Mouse (Mus musculus): ENCODE data around the gene Shb. TPM values are rescaled to one million over a fixed set of nuclear protein-coding genes. Genes with fewer than 3 reads are reported as not detected.

Shb gene
- total and polyA plus RNA-seq, 3 experiments: 7.7 to 15.5 (median 8.6) TPM

DNA sequence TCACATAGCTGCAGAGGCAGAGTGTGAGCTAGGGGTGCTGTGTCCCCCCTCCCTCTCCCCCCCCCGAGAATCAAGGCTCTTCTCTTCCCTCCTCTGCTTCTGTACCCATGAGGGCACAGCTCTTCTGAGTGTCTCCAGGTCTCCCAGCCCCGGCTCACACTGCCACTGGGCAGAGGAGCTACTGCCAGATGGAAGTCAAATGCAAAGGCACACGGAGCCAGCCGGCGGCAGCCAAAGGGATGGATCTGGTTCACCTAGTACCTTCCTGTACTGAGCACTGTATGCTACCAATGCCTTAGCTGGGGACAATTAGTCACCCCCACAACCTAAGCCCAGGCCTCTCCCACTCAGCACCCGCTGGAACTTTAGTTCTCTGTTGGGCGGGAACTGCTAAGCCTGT lies 116.0 kb downstream of the Shb start:
- in situ Hi-C loops (cut with MboI; ENCODE audit: low pct_ligation_motif_present, low pct_unique_long_range_greater_than_20kb, low sequenced_read_pairs) (loop anchor here (10.0 kb wide), 2 partner anchors 198 to 348 kb away; no protein-coding TSS in a partner anchor), dilution Hi-C loops (cut with MboI; ENCODE audit: extremely low pct_ligation_motif_present, extremely low pct_unique_long_range_greater_than_20kb, low sequenced_read_pairs) (no loop called here)
- H3K27ac ChIP-seq (ENCODE audit: insufficient read depth, low read depth): no peak overlapping the region
- no peak overlapping the region for H3K4me2 ChIP-seq (ENCODE audit: insufficient read depth, low read depth, poor library complexity, severe bottlenecking)
- H3K27me3 ChIP-seq (replicated peaks): no peaks in the 10 kb centered on the region
- H3K79me2 ChIP-seq (replicated peaks; ENCODE audit: control insufficient read depth, extremely low read depth, insufficient read depth, poor library complexity, severe bottlenecking): no peaks in the 10 kb centered on the region
- H3K4me1 ChIP-seq (ENCODE audit: control insufficient read depth in 1 of 2, insufficient read depth in 2 of 2): peaks cover 10 to 36% of the 10 kb centered on the region in 2 experiments
- TF ChIP-seq RCOR1 (conservative IDR thresholded peaks at IDR 0.05; ENCODE audit: low read depth, low read length): no peak
- no peak for TF ChIP-seq NELFE (IDR thresholded peaks at IDR 0.05; ENCODE audit: low read depth, low read length)
- TF ChIP-seq JUN (IDR thresholded peaks at IDR 0.05; ENCODE audit: insufficient read depth, low read depth, low read length): no peak
- TF ChIP-seq MEF2A (IDR thresholded peaks at IDR 0.05; ENCODE audit: borderline replicate concordance, low read depth, low read length): no peak
- TF ChIP-seq E2F4 (IDR thresholded peaks at IDR 0.05; ENCODE audit: insufficient replicate concordance, low read depth, low read length): no peak
- no peak for TF ChIP-seq MAX (IDR thresholded peaks at IDR 0.05; ENCODE audit: low read length)
- TF ChIP-seq HCFC1 (IDR thresholded peaks at IDR 0.05; ENCODE audit: low read depth, low read length): no peak
- no peak for TF ChIP-seq ZNF384 (IDR thresholded peaks at IDR 0.05; ENCODE audit: low read depth, low read length)
- no peak for TF ChIP-seq GABPA (IDR thresholded peaks at IDR 0.05; ENCODE audit: insufficient replicate concordance, low read depth, low read length)
- no peak for TF ChIP-seq ELF1 (IDR thresholded peaks at IDR 0.05; ENCODE audit: low read depth, low read length)
- H3K4me3 ChIP-seq (replicated peaks in 1 of 3; ENCODE audit: low read depth in 2 of 3, low read length in 2 of 3, poor library complexity in 1 of 3): no peak overlapping the region
- H3K36me3 ChIP-seq (replicated peaks in 1 of 2; ENCODE audit: control insufficient read depth in 1 of 2, insufficient read depth in 1 of 2, low read length in 1 of 2): no peaks in the 10 kb centered on the region
- DNase-seq (ENCODE audit: extremely low read depth): no peak
- no peak overlapping the region for H3K9ac ChIP-seq (ENCODE audit: insufficient read depth, low read depth)
- H3K9me3 ChIP-seq (replicated peaks; ENCODE audit: low read length): no peaks in the 10 kb centered on the region

DNA sequence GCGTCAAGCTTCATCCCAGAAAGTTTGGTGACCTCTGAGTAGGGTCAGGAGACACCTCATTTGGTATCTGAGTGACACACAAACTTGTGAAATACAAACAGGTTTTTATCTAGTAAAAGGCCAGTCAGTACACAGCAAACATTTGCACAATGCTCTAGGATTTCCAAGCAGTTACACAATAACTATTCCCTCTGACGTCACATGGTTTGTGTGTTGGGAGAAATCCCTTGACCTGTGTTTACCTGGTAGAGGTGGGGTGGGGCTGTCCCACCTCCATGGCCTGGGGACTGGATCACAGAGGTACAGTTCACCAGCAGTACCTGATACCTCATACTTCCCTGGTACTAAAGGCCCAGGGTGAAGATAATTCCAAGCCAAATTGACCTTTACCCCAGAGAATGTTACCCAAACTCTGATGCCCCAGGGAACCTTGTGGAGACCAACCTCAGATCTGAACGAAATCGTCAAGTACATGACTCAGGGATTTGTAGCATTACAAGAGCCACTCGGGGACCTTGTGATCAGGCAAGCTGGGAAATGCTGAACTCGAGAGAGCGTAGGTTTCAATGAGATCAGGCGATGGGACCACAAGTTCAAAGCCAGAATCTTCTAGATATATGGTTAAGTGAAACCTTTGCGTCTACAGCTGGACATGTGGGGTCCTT lies 118.5 kb downstream of the Shb start:
- Histone ChIP-seq H3K4me2 (ENCODE audit: insufficient read depth, low read depth, poor library complexity, severe bottlenecking) (no peak overlapping the region), H3K9me3 (replicated peaks; ENCODE audit: low read length) (no peaks in the 10 kb centered on the region), H3K4me1 (ENCODE audit: control insufficient read depth in 1 of 2, insufficient read depth in 2 of 2) (peaks cover 7 to 22% of the 10 kb centered on the region in 2 experiments; a peak in 3 of 4 replicates), H3K27ac (ENCODE audit: insufficient read depth, low read depth) (no peak overlapping the region), H3K4me3 (replicated peaks in 1 of 3; ENCODE audit: low read depth in 2 of 3, low read length in 2 of 3, poor library complexity in 1 of 3) (no peak overlapping the region), H3K9ac (ENCODE audit: insufficient read depth, low read depth) (no peak overlapping the region), H3K79me2 (replicated peaks; ENCODE audit: control insufficient read depth, extremely low read depth, insufficient read depth, poor library complexity, severe bottlenecking) (no peaks in the 10 kb centered on the region), H3K36me3 (replicated peaks in 1 of 2; ENCODE audit: control insufficient read depth in 1 of 2, insufficient read depth in 1 of 2, low read length in 1 of 2) (no peaks in the 10 kb centered on the region), H3K27me3 (replicated peaks) (no peaks in the 10 kb centered on the region)
- no peak for DNase-seq (ENCODE audit: extremely low read depth)
- TF ChIP-seq NRF1 (IDR thresholded peaks at IDR 0.05; ENCODE audit: low read depth, low read length): no peak
- no peak for TF ChIP-seq EP300 (IDR thresholded peaks at IDR 0.05; ENCODE audit: low read length)
- no peak for TF ChIP-seq UBTF (IDR thresholded peaks at IDR 0.05; ENCODE audit: low read depth, low read length)
- no peak for TF ChIP-seq MAZ (IDR thresholded peaks at IDR 0.05; ENCODE audit: low read depth, low read length)
- no peak for TF ChIP-seq JUND (conservative IDR thresholded peaks at IDR 0.05; ENCODE audit: low read depth, low read length)
- no peak for TF ChIP-seq USF1 (IDR thresholded peaks at IDR 0.05; ENCODE audit: low read depth, low read length)
- TF ChIP-seq MXI1 (IDR thresholded peaks at IDR 0.05; ENCODE audit: low read depth, low read length): no peak
- no peak for TF ChIP-seq CHD1 (IDR thresholded peaks at IDR 0.05; ENCODE audit: low read depth, low read length)
- TF ChIP-seq MEF2A (IDR thresholded peaks at IDR 0.05; ENCODE audit: borderline replicate concordance, low read depth, low read length): no peak
- TF ChIP-seq MAFK (IDR thresholded peaks at IDR 0.05; ENCODE audit: insufficient replicate concordance, low read length): no peak
- no peak for TF ChIP-seq POLR2AphosphoS2 (IDR thresholded peaks at IDR 0.05; ENCODE audit: low read depth, low read length)
- dilution Hi-C loops (cut with MboI; ENCODE audit: extremely low pct_ligation_motif_present, extremely low pct_unique_long_range_greater_than_20kb, low sequenced_read_pairs): no loop called here
- in situ Hi-C loops (cut with MboI; ENCODE audit: low pct_ligation_motif_present, low pct_unique_long_range_greater_than_20kb, low sequenced_read_pairs): loop anchor here (10.0 kb wide), 2 partner anchors 201 to 351 kb away; no protein-coding TSS in a partner anchor

Measured in CH12.LX (cell line).